Mouse (Mus musculus): ENCODE results near the gene Olfr965.

Gene Olfr965

GRCm38 (mm10) chr9:39711053-39711452 is at the start of gene Olfr965:
Olfr965 (plus strand) TSS chr9:39711353.
- DNase-seq (ENCODE audit: extremely low read depth, insufficient read length, low spot score): no peak

- no peak for DNase-seq (ENCODE audit: extremely low read depth, insufficient read length, low spot score)
Observed at GRCm38 (mm10) chr9:39666905-39667304, 44.2 kb upstream of the Olfr965 start, which contains the start of gene Olfr963. Olfr963 (plus strand) TSS chr9:39667205.

GRCm38 (mm10) chr9:39669723-39670122 is 41.4 kb upstream of the Olfr965 start:
- DNase-seq (ENCODE audit: extremely low read depth, insufficient read length, low spot score): no peak

- no peak for DNase-seq (ENCODE audit: extremely low read depth, insufficient read length, low spot score)
Observed at GRCm38 (mm10) chr9:39674820-39675219, 36.3 kb upstream of the Olfr965 start.

- no peak for DNase-seq (ENCODE audit: extremely low read depth, insufficient read length, low spot score)
Observed at GRCm38 (mm10) chr9:39678557-39678956, 32.6 kb upstream of the Olfr965 start.

GRCm38 (mm10) chr9:39679280-39679679 is 31.9 kb upstream of the Olfr965 start:
- no peak for DNase-seq (ENCODE audit: extremely low read depth, insufficient read length, low spot score)

- DNase-seq (ENCODE audit: extremely low read depth, insufficient read length, low spot score): peak; percentile 10
Observed at GRCm38 (mm10) chr9:39701123-39701522, 10.0 kb upstream of the Olfr965 start.

- no peak for DNase-seq (ENCODE audit: extremely low read depth, insufficient read length, low spot score)
Observed at GRCm38 (mm10) chr9:39707017-39707416, 4.1 kb upstream of the Olfr965 start, which contains the start of gene Olfr149. Olfr149 (minus strand) TSS chr9:39707117.

- no peak for DNase-seq (ENCODE audit: extremely low read depth, insufficient read length, low spot score)
Observed at GRCm38 (mm10) chr9:39708958-39709357, 2.2 kb upstream of the Olfr965 start.

- no peak for DNase-seq (ENCODE audit: extremely low read depth, insufficient read length, low spot score)
Observed at GRCm38 (mm10) chr9:39730678-39731077, 19.5 kb downstream of the Olfr965 start, which contains the start of gene Olfr150. Olfr150 (plus strand) TSS chr9:39730978.

- DNase-seq (ENCODE audit: extremely low read depth, insufficient read length, low spot score): no peak
Observed at GRCm38 (mm10) chr9:39740741-39741140, 29.6 kb downstream of the Olfr965 start.

GRCm38 (mm10) chr9:39745949-39746348 is 34.8 kb downstream of the Olfr965 start, which contains the start of gene Olfr967:
Olfr967 (plus strand) TSS chr9:39746249.
- DNase-seq (ENCODE audit: extremely low read depth, insufficient read length, low spot score): no peak

GRCm38 (mm10) chr9:39746428-39746827 is 35.3 kb downstream of the Olfr965 start:
- no peak for DNase-seq (ENCODE audit: extremely low read depth, insufficient read length, low spot score)

All from 3134 (cell line).